Mouse (Mus musculus) CH12.LX (cell line): Measurements from ENCODE around the gene Fpr2. TPM values are rescaled to one million over a fixed set of nuclear protein-coding genes. Genes with fewer than 3 reads are reported as not detected.

ENCODE experiments used
- DNase-seq: peaks from one replicate; pipeline ENCODE4 v3.0.0-alpha.2; 2013; ENCODE audit errors: extremely low read depth
- H3K27ac ChIP-seq: 2 replicates; pipeline ENCODE4 v1.5.1; 2012; ENCODE audit warnings: low read depth, mild to moderate bottlenecking, control low read depth, moderate library complexity; ENCODE audit not compliant: insufficient read depth
- H3K27me3 ChIP-seq: replicated peaks from 2 replicates; pipeline ENCODE3; 2012; ENCODE audit warnings: inconsistent platforms
- H3K36me3 ChIP-seq, 2 experiments: replicated peaks in 1 of 2; 2 replicates each; pipeline versions ENCODE3 to v1.6.1; 2012; ENCODE audit warnings: inconsistent platforms in 1 of 2, low read length in 1 of 2, mild to moderate bottlenecking in 1 of 2, mixed read lengths in 1 of 2, moderate library complexity in 1 of 2; ENCODE audit not compliant: control insufficient read depth in 1 of 2, insufficient read depth in 1 of 2
- H3K4me1 ChIP-seq, 2 experiments: 2 replicates each; pipeline ENCODE4 v1.6.1; 2012; ENCODE audit warnings: inconsistent platforms in 1 of 2, moderate library complexity in 1 of 2; ENCODE audit not compliant: insufficient read depth in 2 of 2, control insufficient read depth in 1 of 2
- H3K4me2 ChIP-seq: 2 replicates; pipeline ENCODE4 v1.6.1; 2012; ENCODE audit warnings: low read depth, mild to moderate bottlenecking, control low read depth; ENCODE audit not compliant: poor library complexity, insufficient read depth, severe bottlenecking
- H3K4me3 ChIP-seq, 3 experiments: fragments of 150-350 bp in 1 of 3; sonication (generic) in 1 of 3; replicated peaks in 1 of 3; 2 replicates each; pipeline versions ENCODE3 to v1.5.1; 2011 to 2012; ENCODE audit warnings: low read depth in 2 of 3, low read length in 2 of 3, mild to moderate bottlenecking in 2 of 3, moderate library complexity in 2 of 3, control low read depth in 1 of 3, improper control_type of control experiment in 1 of 3, inconsistent platforms in 1 of 3, mixed read lengths in 1 of 3; ENCODE audit not compliant: poor library complexity in 1 of 3
- H3K79me2 ChIP-seq: replicated peaks from 2 replicates; pipeline ENCODE4 v1.6.1; 2012; ENCODE audit warnings: mild to moderate bottlenecking, moderate library complexity; ENCODE audit not compliant: control insufficient read depth, poor library complexity, insufficient read depth, severe bottlenecking; ENCODE audit errors: extremely low read depth
- H3K9ac ChIP-seq: 2 replicates; pipeline ENCODE4 v1.6.1; 2012; ENCODE audit warnings: low read depth, mild to moderate bottlenecking, control low read depth, moderate library complexity; ENCODE audit not compliant: insufficient read depth
- H3K9me3 ChIP-seq: replicated peaks from 2 replicates; pipeline ENCODE3; 2012; ENCODE audit warnings: low read length, inconsistent platforms, mixed read lengths
- BHLHE40 ChIP-seq: IDR thresholded peaks from 2 replicates; pipeline ENCODE4 v1.6.1; 2011; ENCODE audit warnings: mild to moderate bottlenecking, low read depth, low read length, improper control_type of control experiment
- CHD1 ChIP-seq: IDR thresholded peaks from 2 replicates; pipeline ENCODE4 v1.6.1; 2012; ENCODE audit warnings: low read depth, low read length, improper control_type of control experiment, inconsistent platforms
- CHD2 ChIP-seq: IDR thresholded peaks from 2 replicates; pipeline ENCODE4 v1.6.1; 2011; ENCODE audit warnings: low read length, improper control_type of control experiment
- CTCF ChIP-seq, 2 experiments: IDR thresholded peaks in 1 of 2; conservative IDR thresholded peaks in 1 of 2; 2 replicates each; pipeline ENCODE4 v1.5.1; 2011 to 2012; ENCODE audit warnings: low read depth in 2 of 2, low read length in 2 of 2, improper control_type of control experiment in 1 of 2, inconsistent platforms in 1 of 2, mild to moderate bottlenecking in 1 of 2, moderate library complexity in 1 of 2
- E2F4 ChIP-seq: IDR thresholded peaks from 2 replicates; pipeline ENCODE4 v1.6.1; 2011; ENCODE audit warnings: low read depth, low read length, improper control_type of control experiment; ENCODE audit not compliant: insufficient replicate concordance
- ELF1 ChIP-seq: IDR thresholded peaks from 2 replicates; pipeline ENCODE4 v1.6.1; 2014; ENCODE audit warnings: low read depth, mild to moderate bottlenecking, inconsistent platforms, low read length, improper control_type of control experiment
- EP300 ChIP-seq: IDR thresholded peaks from 2 replicates; pipeline ENCODE4 v1.6.1; 2011; ENCODE audit warnings: low read length, improper control_type of control experiment
- ETS1 ChIP-seq: conservative IDR thresholded peaks from 2 replicates; pipeline ENCODE4 v1.6.1; 2012; ENCODE audit warnings: low read depth, mild to moderate bottlenecking, inconsistent platforms, low read length, improper control_type of control experiment, moderate library complexity
- GABPA ChIP-seq: IDR thresholded peaks from 2 replicates; pipeline ENCODE4 v1.6.1; 2012; ENCODE audit warnings: low read depth, low read length, improper control_type of control experiment, inconsistent platforms; ENCODE audit not compliant: insufficient replicate concordance
- HCFC1 ChIP-seq: IDR thresholded peaks from 2 replicates; pipeline ENCODE4 v1.6.1; 2012; ENCODE audit warnings: low read depth, mild to moderate bottlenecking, inconsistent platforms, low read length, improper control_type of control experiment
- IRF4 ChIP-seq: IDR thresholded peaks from 2 replicates; pipeline ENCODE4 v1.6.1; 2014; ENCODE audit warnings: low read depth, mild to moderate bottlenecking, inconsistent platforms, low read length, improper control_type of control experiment
- JUN ChIP-seq: IDR thresholded peaks from 2 replicates; pipeline ENCODE4 v1.6.1; 2011; ENCODE audit warnings: low read depth, mild to moderate bottlenecking, low read length, improper control_type of control experiment, moderate library complexity; ENCODE audit not compliant: insufficient read depth
- JUND ChIP-seq: conservative IDR thresholded peaks from 2 replicates; pipeline ENCODE4 v1.6.1; 2011; ENCODE audit warnings: low read depth, low read length, improper control_type of control experiment
- KAT2A ChIP-seq: IDR thresholded peaks from 2 replicates; pipeline ENCODE4 v1.6.1; 2012; ENCODE audit warnings: low read length, improper control_type of control experiment, inconsistent platforms; ENCODE audit not compliant: insufficient replicate concordance
- MAFK ChIP-seq: IDR thresholded peaks from 2 replicates; pipeline ENCODE4 v1.6.1; 2011; ENCODE audit warnings: low read length, improper control_type of control experiment; ENCODE audit not compliant: insufficient replicate concordance
- MAX ChIP-seq: IDR thresholded peaks from 2 replicates; pipeline ENCODE4 v1.6.1; 2011; ENCODE audit warnings: low read length, improper control_type of control experiment
- MAZ ChIP-seq: IDR thresholded peaks from 2 replicates; pipeline ENCODE4 v1.6.1; 2012; ENCODE audit warnings: low read depth, mild to moderate bottlenecking, inconsistent platforms, low read length, improper control_type of control experiment, moderate library complexity
- MEF2A ChIP-seq: IDR thresholded peaks from 2 replicates; pipeline ENCODE4 v1.6.1; 2014; ENCODE audit warnings: low read depth, mild to moderate bottlenecking, inconsistent platforms, low read length, improper control_type of control experiment, borderline replicate concordance
- MXI1 ChIP-seq: IDR thresholded peaks from 2 replicates; pipeline ENCODE4 v1.6.1; 2011; ENCODE audit warnings: mild to moderate bottlenecking, low read depth, low read length, improper control_type of control experiment
- MYC ChIP-seq: IDR thresholded peaks from 2 replicates; pipeline ENCODE4 v1.6.1; 2011; ENCODE audit warnings: low read depth, mild to moderate bottlenecking, improper control_type of control experiment, low read length
- NELFE ChIP-seq: IDR thresholded peaks from 2 replicates; pipeline ENCODE4 v1.6.1; 2011; ENCODE audit warnings: low read depth, low read length, improper control_type of control experiment
- NRF1 ChIP-seq: IDR thresholded peaks from 2 replicates; pipeline ENCODE4 v1.6.1; 2014; ENCODE audit warnings: low read depth, mild to moderate bottlenecking, inconsistent platforms, low read length, improper control_type of control experiment, moderate library complexity
- PAX5 ChIP-seq: IDR thresholded peaks from 2 replicates; pipeline ENCODE4 v1.6.1; 2012; ENCODE audit warnings: low read length, inconsistent platforms, mixed read lengths
- POLR2A ChIP-seq: IDR thresholded peaks from 2 replicates; pipeline ENCODE4 v1.6.1; 2011; ENCODE audit warnings: low read depth, mild to moderate bottlenecking, improper control_type of control experiment, low read length
- POLR2AphosphoS2 ChIP-seq: IDR thresholded peaks from 2 replicates; pipeline ENCODE4 v1.6.1; 2011; ENCODE audit warnings: low read depth, low read length, improper control_type of control experiment
- RAD21 ChIP-seq: IDR thresholded peaks from 2 replicates; pipeline ENCODE4 v1.6.1; 2011; ENCODE audit warnings: low read depth, mild to moderate bottlenecking, low read length, improper control_type of control experiment, moderate library complexity
- RCOR1 ChIP-seq: conservative IDR thresholded peaks from 2 replicates; pipeline ENCODE4 v1.6.1; 2012; ENCODE audit warnings: low read depth, mild to moderate bottlenecking, inconsistent platforms, low read length, improper control_type of control experiment
- SIN3A ChIP-seq: IDR thresholded peaks from 2 replicates; pipeline ENCODE4 v1.6.1; 2012; ENCODE audit warnings: low read length, improper control_type of control experiment, inconsistent platforms
- SMC3 ChIP-seq: IDR thresholded peaks from 2 replicates; pipeline ENCODE4 v1.6.1; 2011; ENCODE audit warnings: low read depth, low read length, improper control_type of control experiment
- TBP ChIP-seq: conservative IDR thresholded peaks from 2 replicates; pipeline ENCODE4 v1.6.1; 2011; ENCODE audit warnings: low read depth, low read length, improper control_type of control experiment
- TCF12 ChIP-seq: IDR thresholded peaks from 2 replicates; pipeline ENCODE4 v1.6.1; 2014; ENCODE audit warnings: low read depth, mild to moderate bottlenecking, inconsistent platforms, low read length, improper control_type of control experiment
- UBTF ChIP-seq: IDR thresholded peaks from 2 replicates; pipeline ENCODE4 v1.6.1; 2012; ENCODE audit warnings: low read depth, mild to moderate bottlenecking, inconsistent platforms, low read length, improper control_type of control experiment, moderate library complexity
- USF1 ChIP-seq: IDR thresholded peaks from 2 replicates; pipeline ENCODE4 v1.6.1; 2014; ENCODE audit warnings: low read depth, mild to moderate bottlenecking, inconsistent platforms, low read length, improper control_type of control experiment
- USF2 ChIP-seq: conservative IDR thresholded peaks from 2 replicates; pipeline ENCODE4 v1.6.1; 2011; ENCODE audit warnings: low read depth, low read length, improper control_type of control experiment
- ZC3H11A ChIP-seq: IDR thresholded peaks from 2 replicates; pipeline ENCODE4 v1.6.1; 2012; ENCODE audit warnings: low read depth, mild to moderate bottlenecking, inconsistent platforms, low read length, improper control_type of control experiment
- ZKSCAN1 ChIP-seq: IDR thresholded peaks from 2 replicates; pipeline ENCODE4 v1.6.1; 2012; ENCODE audit warnings: low read depth, inconsistent platforms, low read length, improper control_type of control experiment, borderline replicate concordance
- ZMIZ1 ChIP-seq: IDR thresholded peaks from 2 replicates; pipeline ENCODE4 v1.6.1; 2012; ENCODE audit warnings: low read depth, mild to moderate bottlenecking, inconsistent platforms, low read length, improper control_type of control experiment
- ZNF384 ChIP-seq: IDR thresholded peaks from 2 replicates; pipeline ENCODE4 v1.6.1; 2012; ENCODE audit warnings: low read depth, low read length, improper control_type of control experiment, inconsistent platforms
- dilution Hi-C: fragments of 300-500 bp; cut with MboI; formaldehyde crosslinking; loops from 2 replicates; pipeline ENCODE4 v1.14.3; 2020; ENCODE audit warnings: low sequenced_read_pairs; ENCODE audit not compliant: extremely low pct_unique_long_range_greater_than_20kb, extremely low pct_ligation_motif_present
- in situ Hi-C: fragments of 300-500 bp; cut with MboI; formaldehyde crosslinking; loops from 3 replicates; pipeline ENCODE4 v1.14.3; 2019; ENCODE audit warnings: low sequenced_read_pairs, low pct_ligation_motif_present, low pct_unique_long_range_greater_than_20kb, mixed read lengths
- polyA plus RNA-seq: library from polyadenylated mRNA; unstranded; fragments of >175 nt; gene quantifications from 2 replicates; pipeline ENCODE4 v1.2.1, GENCODE M21; 2012; ENCODE audit warnings: low read depth; ENCODE audit not compliant: insufficient read length
- total RNA-seq, 2 experiments: library from RNA; depleted of rRNA; stranded (reverse); fragments of 300-350 nt in 1 of 2; fragments of >200 nt in 1 of 2; gene quantifications; 2 replicates each; pipeline ENCODE4 v1.2.3; 2012 to 2014

The Fpr2 gene
- total and polyA plus RNA-seq, 3 experiments = not detected

GRCm38 (mm10) chr17:17845187-17846027 is 42.2 kb upstream of the Fpr2 start:
- Histone ChIP-seq H3K9me3 (no peaks in the 10 kb centered on the region), H3K79me2 (no peaks in the 10 kb centered on the region), H3K36me3 (peaks cover 0 to 17% of the 10 kb centered on the region in 2 experiments), H3K9ac (no peak overlapping the region), H3K4me2 (peak overlapping the region; percentile 42), H3K27me3 (no peaks in the 10 kb centered on the region), H3K4me1 (peaks cover 0 to 6% of the 10 kb centered on the region in 2 experiments; a peak in 2 of 4 replicates), H3K4me3 (peak overlapping the region in 1 of 3 experiments; percentile 27), H3K27ac (no peak overlapping the region)
- dilution Hi-C loops = no loop called here
- TF ChIP-seq ETS1 = peak; percentile 40; the same call in 1 of the 2 replicates
- TF ChIP-seq USF2 = no peak
- peak; percentile 45 for TF ChIP-seq RAD21
- no peak for TF ChIP-seq ELF1
- no peak for TF ChIP-seq MAZ
- TF ChIP-seq MEF2A = no peak
- no peak for TF ChIP-seq POLR2AphosphoS2
- no peak for TF ChIP-seq ZNF384
- TF ChIP-seq SIN3A = no peak
- no peak for TF ChIP-seq ZKSCAN1
- TF ChIP-seq TBP = no peak
- peak; percentile 95 for TF ChIP-seq CHD1
- TF ChIP-seq MXI1 = peak; percentile 48; the same call in 1 of the 2 replicates
- TF ChIP-seq JUND = peak; percentile 55; the same call in 1 of the 2 replicates
- TF ChIP-seq RCOR1 = 0 out of 2 replicates have a peak, but pooled peaks have one; percentile 48
- no peak for TF ChIP-seq ZMIZ1
- TF ChIP-seq JUN = peak; percentile 58; the same call in 1 of the 2 replicates
- TF ChIP-seq IRF4 = peak; percentile 87
- TF ChIP-seq USF1 = no peak
- no peak for TF ChIP-seq E2F4
- no peak for TF ChIP-seq CHD2
- TF ChIP-seq GABPA = no peak
- TF ChIP-seq TCF12 = peak; percentile 22; the same call in 1 of the 2 replicates
- TF ChIP-seq EP300 = peak; percentile 84
- TF ChIP-seq CTCF (conservative IDR thresholded peaks at IDR 0.05 in 1 of 2, IDR thresholded peaks at IDR 0.05 in 1 of 2; ENCODE audit: low read depth in 2 of 2, low read length in 2 of 2) = peak in 1 of 2 experiments; percentile 72; a peak in 3 of 4 replicates
- TF ChIP-seq ZC3H11A = no peak
- peak; percentile 22; the same call in 1 of the 2 replicates for TF ChIP-seq BHLHE40
- TF ChIP-seq KAT2A = no peak
- TF ChIP-seq SMC3 = peak; percentile 59
- no peak for TF ChIP-seq PAX5
- no peak for TF ChIP-seq MAFK
- TF ChIP-seq UBTF = no peak
- peak; percentile 69 for TF ChIP-seq MAX
- TF ChIP-seq NRF1 = no peak
- TF ChIP-seq POLR2A = no peak
- peak; percentile 53; the same call in 1 of the 2 replicates for TF ChIP-seq MYC
- TF ChIP-seq NELFE = no peak
- TF ChIP-seq HCFC1 = no peak
- DNase-seq = peak; percentile 48
- in situ Hi-C loops = loop anchor here (10.0 kb wide), 1 partner anchor 81 kb away; no protein-coding TSS in a partner anchor
